Mouse (Mus musculus) brain, embryonic 14.5 days (tissue): ENCODE results near the gene Lrch1.

Experiments
- CTCF ChIP-seq: fragments of 200-500 bp; IDR thresholded peaks from 2 replicates; pipeline ENCODE4 v1.5.1; 2012; ENCODE audit warnings: inconsistent platforms, mild to moderate bottlenecking, moderate library complexity, borderline replicate concordance; ENCODE audit not compliant: insufficient read depth, insufficient read length; ENCODE audit errors: extremely low read depth
- POLR2A ChIP-seq: fragments of 200-500 bp; IDR thresholded peaks from 2 replicates; pipeline ENCODE4 v1.6.1; 2012; ENCODE audit warnings: mild to moderate bottlenecking, inconsistent platforms, borderline replicate concordance; ENCODE audit not compliant: poor library complexity, insufficient read depth, insufficient read length, severe bottlenecking; ENCODE audit errors: extremely low read depth

DNA sequence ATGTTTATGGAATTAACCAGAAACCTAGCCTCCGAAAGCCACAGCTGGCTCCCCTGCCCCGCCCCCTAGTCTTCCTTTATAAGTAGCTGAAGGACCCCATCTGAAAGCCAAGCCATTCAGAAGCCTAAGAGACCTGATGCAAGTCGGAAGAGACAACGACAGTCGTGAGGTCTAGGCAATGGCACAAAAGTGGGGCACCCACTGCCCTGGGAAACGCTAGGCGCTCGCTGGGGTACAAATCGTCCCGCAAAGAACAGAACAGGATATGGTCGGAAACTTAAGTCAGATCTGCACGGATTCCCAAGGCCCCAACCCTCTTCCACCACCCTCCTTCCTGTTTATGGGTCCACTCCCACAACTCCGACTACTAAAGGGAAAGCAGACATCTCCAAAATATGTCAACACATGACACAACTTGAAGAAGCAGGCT lies 1.3 kb downstream of the Lrch1 start:
- no peak for TF ChIP-seq CTCF
- no peak for TF ChIP-seq POLR2A
